Mouse (Mus musculus): Measurements from ENCODE around the gene Desi2. TPM values are rescaled to one million over a fixed set of nuclear protein-coding genes. Genes with fewer than 3 reads are reported as not detected.
A peak's percentile ranks its signal among the peaks of the same experiment; 100 is the strongest.
"Not testable (repeated sequence)": the region's sequence is repeated elsewhere in the genome, so short reads cannot be mapped to it uniquely, and the experiment has no call there.

Gene Desi2
- 30.7 and 32.5 TPM in 2 replicates for polyA plus RNA-seq (2011; ENCODE audit: insufficient read depth, insufficient read length, low read depth, missing spikeins)

GRCm38 (mm10) chr1:178187216-178187791 is at the start of gene Desi2:
Gene Desi2 (plus strand): TSS chr1:178187417.
- not testable (repeated sequence) for H3K36me3 ChIP-seq (ENCODE audit: control insufficient read depth, insufficient read depth, low read length, poor library complexity, severe bottlenecking); H3K27me3 ChIP-seq (ENCODE audit: control insufficient read depth, insufficient read depth, low read length, poor library complexity, severe bottlenecking); H3K9me3 ChIP-seq (replicated peaks; ENCODE audit: control insufficient read depth, insufficient read depth, low read length, poor library complexity, severe bottlenecking); H3K4me1 ChIP-seq (ENCODE audit: control insufficient read depth, insufficient read depth, low read length); H3K27ac ChIP-seq (ENCODE audit: insufficient read depth, low read length)
- H3K4me3 ChIP-seq (ENCODE audit: low read depth, low read length), result peak within 1 kb of the TSS; percentile 86
- peak; percentile 65 for TF ChIP-seq POLR2A (IDR thresholded peaks at IDR 0.05; ENCODE audit: insufficient read depth, low read length)
- H3K9ac ChIP-seq (ENCODE audit: low read depth, poor library complexity, severe bottlenecking), result peak within 1 kb of the TSS; percentile 70

GRCm38 (mm10) chr1:178146513-178146912 is 40.7 kb upstream of the Desi2 start:
- H3K9me3 ChIP-seq (replicated peaks; ENCODE audit: control insufficient read depth, insufficient read depth, low read length, poor library complexity, severe bottlenecking); H3K27me3 ChIP-seq (ENCODE audit: control insufficient read depth, insufficient read depth, low read length, poor library complexity, severe bottlenecking); H3K27ac ChIP-seq (ENCODE audit: insufficient read depth, low read length): not testable (repeated sequence)

GRCm38 (mm10) chr1:178146915-178147314 is 40.3 kb upstream of the Desi2 start:
- not testable (repeated sequence) for H3K27ac ChIP-seq (ENCODE audit: insufficient read depth, low read length); H3K27me3 ChIP-seq (ENCODE audit: control insufficient read depth, insufficient read depth, low read length, poor library complexity, severe bottlenecking); H3K9me3 ChIP-seq (replicated peaks; ENCODE audit: control insufficient read depth, insufficient read depth, low read length, poor library complexity, severe bottlenecking); H3K9ac ChIP-seq (ENCODE audit: low read depth, poor library complexity, severe bottlenecking); H3K36me3 ChIP-seq (ENCODE audit: control insufficient read depth, insufficient read depth, low read length, poor library complexity, severe bottlenecking); H3K4me3 ChIP-seq (ENCODE audit: low read depth, low read length); H3K4me1 ChIP-seq (ENCODE audit: control insufficient read depth, insufficient read depth, low read length)

More at GRCm38 (mm10) chr1:178146513-178146912, 40.7 kb upstream of the Desi2 start:
- not testable (repeated sequence) for H3K4me1 ChIP-seq (ENCODE audit: control insufficient read depth, insufficient read depth, low read length); H3K4me3 ChIP-seq (ENCODE audit: low read depth, low read length); H3K36me3 ChIP-seq (ENCODE audit: control insufficient read depth, insufficient read depth, low read length, poor library complexity, severe bottlenecking); H3K9ac ChIP-seq (ENCODE audit: low read depth, poor library complexity, severe bottlenecking)

GRCm38 (mm10) chr1:178182251-178182650 is 5.0 kb upstream of the Desi2 start:
- TF ChIP-seq EP300 (IDR thresholded peaks at IDR 0.05; ENCODE audit: insufficient read depth, low read depth, low read length) (no peak), POLR2A (IDR thresholded peaks at IDR 0.05; ENCODE audit: insufficient read depth, low read length) (no peak), CTCF (IDR thresholded peaks at IDR 0.05; ENCODE audit: low read depth, low read length) (no peak)
- H3K4me1 ChIP-seq (ENCODE audit: control insufficient read depth, insufficient read depth, low read length), result no peaks in the 10 kb centered on the region
- no peak overlapping the region for H3K4me3 ChIP-seq (ENCODE audit: low read depth, low read length)
- no peaks in the 10 kb centered on the region for H3K36me3 ChIP-seq (ENCODE audit: control insufficient read depth, insufficient read depth, low read length, poor library complexity, severe bottlenecking)
- no peak overlapping the region for H3K9ac ChIP-seq (ENCODE audit: low read depth, poor library complexity, severe bottlenecking)
- no peaks in the 10 kb centered on the region for H3K27me3 ChIP-seq (ENCODE audit: control insufficient read depth, insufficient read depth, low read length, poor library complexity, severe bottlenecking)
- H3K27ac ChIP-seq (ENCODE audit: insufficient read depth, low read length), result no peak overlapping the region
- peaks cover 11% of the 10 kb centered on the region for H3K9me3 ChIP-seq (replicated peaks; ENCODE audit: control insufficient read depth, insufficient read depth, low read length, poor library complexity, severe bottlenecking)

GRCm38 (mm10) chr1:178185591-178185990 is 1.6 kb upstream of the Desi2 start:
- Histone ChIP-seq H3K4me1 (ENCODE audit: control insufficient read depth, insufficient read depth, low read length) (no peaks in the 10 kb centered on the region), H3K36me3 (ENCODE audit: control insufficient read depth, insufficient read depth, low read length, poor library complexity, severe bottlenecking) (no peaks in the 10 kb centered on the region), H3K9me3 (replicated peaks; ENCODE audit: control insufficient read depth, insufficient read depth, low read length, poor library complexity, severe bottlenecking) (peaks cover 11% of the 10 kb centered on the region), H3K27ac (ENCODE audit: insufficient read depth, low read length) (no peak overlapping the region), H3K9ac (ENCODE audit: low read depth, poor library complexity, severe bottlenecking) (no peak overlapping the region), H3K27me3 (ENCODE audit: control insufficient read depth, insufficient read depth, low read length, poor library complexity, severe bottlenecking) (no peaks in the 10 kb centered on the region), H3K4me3 (ENCODE audit: low read depth, low read length) (no peak overlapping the region)
- TF ChIP-seq CTCF (IDR thresholded peaks at IDR 0.05; ENCODE audit: low read depth, low read length), result no peak
- no peak for TF ChIP-seq EP300 (IDR thresholded peaks at IDR 0.05; ENCODE audit: insufficient read depth, low read depth, low read length)

- not testable (repeated sequence) for H3K9me3 ChIP-seq (replicated peaks; ENCODE audit: control insufficient read depth, insufficient read depth, low read length, poor library complexity, severe bottlenecking); H3K36me3 ChIP-seq (ENCODE audit: control insufficient read depth, insufficient read depth, low read length, poor library complexity, severe bottlenecking); H3K4me1 ChIP-seq (ENCODE audit: control insufficient read depth, insufficient read depth, low read length); H3K27ac ChIP-seq (ENCODE audit: insufficient read depth, low read length); H3K27me3 ChIP-seq (ENCODE audit: control insufficient read depth, insufficient read depth, low read length, poor library complexity, severe bottlenecking)
- TF ChIP-seq CTCF (IDR thresholded peaks at IDR 0.05; ENCODE audit: low read depth, low read length), result peak; percentile 24
- Histone ChIP-seq H3K9ac (ENCODE audit: low read depth, poor library complexity, severe bottlenecking) (peak overlapping the region; percentile 33; the same call in 1 of the 2 replicates), H3K4me3 (ENCODE audit: low read depth, low read length) (peak overlapping the region; percentile 52)
Observed at GRCm38 (mm10) chr1:178187810-178188209, 593 bp downstream of the Desi2 start.

GRCm38 (mm10) chr1:178188386-178188785 is 1.2 kb downstream of the Desi2 start:
- Histone ChIP-seq H3K9ac (ENCODE audit: low read depth, poor library complexity, severe bottlenecking) (peak overlapping the region; percentile 70), H3K4me3 (ENCODE audit: low read depth, low read length) (peak overlapping the region; percentile 86), H3K9me3 (replicated peaks; ENCODE audit: control insufficient read depth, insufficient read depth, low read length, poor library complexity, severe bottlenecking) (peaks cover 3% of the 10 kb centered on the region; the same call in 1 of the 2 replicates), H3K27ac (ENCODE audit: insufficient read depth, low read length) (no peak overlapping the region), H3K4me1 (ENCODE audit: control insufficient read depth, insufficient read depth, low read length) (no peaks in the 10 kb centered on the region), H3K36me3 (ENCODE audit: control insufficient read depth, insufficient read depth, low read length, poor library complexity, severe bottlenecking) (no peaks in the 10 kb centered on the region), H3K27me3 (ENCODE audit: control insufficient read depth, insufficient read depth, low read length, poor library complexity, severe bottlenecking) (no peaks in the 10 kb centered on the region)
- TF ChIP-seq EP300 (IDR thresholded peaks at IDR 0.05; ENCODE audit: insufficient read depth, low read depth, low read length) (no peak), CTCF (IDR thresholded peaks at IDR 0.05; ENCODE audit: low read depth, low read length) (no peak), POLR2A (IDR thresholded peaks at IDR 0.05; ENCODE audit: insufficient read depth, low read length) (no peak)

All from ES-Bruce4 (cell line).